ENCODE assay signal across 9 mouse cellular contexts in the genomic region with DNA sequence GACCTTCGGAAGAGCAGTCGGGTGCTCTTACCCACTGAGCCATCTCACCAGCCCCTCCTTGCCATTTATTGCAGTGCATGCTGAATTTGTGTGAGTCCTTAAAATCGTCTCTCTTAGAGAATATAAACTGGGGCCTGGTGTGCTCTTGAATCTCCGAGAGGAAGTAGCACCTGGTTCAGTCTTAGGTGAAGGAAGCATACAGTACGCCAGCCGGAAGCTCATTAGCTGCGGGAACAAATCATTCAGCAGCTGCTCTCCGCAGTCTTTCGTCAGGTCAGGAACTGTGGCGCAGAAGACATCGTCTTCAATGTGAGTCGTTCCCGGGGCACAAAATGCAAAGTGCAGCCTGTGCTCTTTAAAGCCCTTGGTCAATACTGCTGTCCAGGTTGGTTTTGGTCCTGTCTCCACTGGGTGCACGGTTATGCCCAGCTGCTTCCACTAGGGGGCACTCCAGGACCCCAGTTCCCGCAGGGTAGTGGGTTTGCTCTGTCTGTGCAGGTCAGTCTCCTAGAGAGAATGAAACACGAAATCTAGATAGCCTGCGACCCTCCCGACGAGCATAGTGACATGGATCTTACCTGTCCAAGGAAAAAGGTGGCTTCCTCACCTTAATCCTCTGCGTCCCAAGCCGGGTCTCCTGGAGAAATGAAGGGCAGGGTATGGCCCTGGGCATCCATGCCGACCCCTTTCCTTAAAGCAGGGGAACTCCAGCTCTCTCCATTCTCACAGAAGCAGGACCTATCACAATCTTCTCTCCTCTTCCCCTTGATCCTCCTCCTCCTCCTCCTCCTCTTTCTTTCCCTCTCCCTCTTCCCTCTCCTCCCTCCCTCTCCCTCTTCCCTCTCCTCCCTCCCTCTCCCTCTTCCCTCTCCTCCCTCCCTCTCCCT. TPM values are rescaled to one million over a fixed set of nuclear protein-coding genes. Genes with fewer than 3 reads are reported as not detected.
DNase-seq lines count a peak whose midpoint lies in the region; ATAC-seq lines count a peak whose summit lies in the region.
"Had no signal": no experiment of that assay in that cellular context is flagged by ENCODE, and none has a peak within 500 bp of the region (broad histone marks: within the 10 kb centered on the region; RNA-seq: fewer than 3 reads in every experiment).

No protein-coding gene starts in this region.

- no peaks in the 10 kb centered on the region for H3K36me3 ChIP-seq in heart, embryonic 14.5 days (ENCODE audit: control insufficient read depth, insufficient read depth, low read length)
- no peaks in the 10 kb centered on the region for H3K36me3 ChIP-seq in liver, embryonic 12.5 days
- H3K36me3 ChIP-seq in neural tube, embryonic 11.5 days (ENCODE audit: control insufficient read depth, insufficient read depth, low read length): no peaks in the 10 kb centered on the region
- no peaks in the 10 kb centered on the region for H3K36me3 ChIP-seq in stomach, embryonic 16.5 days (ENCODE audit: control insufficient read depth, insufficient read depth, low read length)

- H3K27ac ChIP-seq in heart, embryonic 14.5 days (replicated peaks in 1 of 2; ENCODE audit: control insufficient read depth in 1 of 2, insufficient read depth in 1 of 2, low read depth in 2 of 2, low read length in 2 of 2): no peak overlapping the region
- H3K27ac ChIP-seq in liver, embryonic 12.5 days: no peak overlapping the region; the same call in 1 of the 2 replicates
- H3K27ac ChIP-seq in neural tube, embryonic 11.5 days (ENCODE audit: low read depth, low read length): no peak overlapping the region
- no peak overlapping the region for H3K27ac ChIP-seq in stomach, embryonic 16.5 days (ENCODE audit: low read length)

- no peaks in the 10 kb centered on the region for H3K4me1 ChIP-seq in heart, embryonic 14.5 days (ENCODE audit: control insufficient read depth in 2 of 2, insufficient read depth in 2 of 2, low read length in 2 of 2)
- H3K4me1 ChIP-seq in liver, embryonic 12.5 days: peaks cover 17% of the 10 kb centered on the region
- no peaks in the 10 kb centered on the region for H3K4me1 ChIP-seq in neural tube, embryonic 11.5 days (ENCODE audit: control insufficient read depth, insufficient read depth, low read length)
- H3K4me1 ChIP-seq in stomach, embryonic 16.5 days (ENCODE audit: control insufficient read depth, insufficient read depth, low read length): no peaks in the 10 kb centered on the region

- H3K9me3 ChIP-seq in heart, embryonic 14.5 days (ENCODE audit: control insufficient read depth, low read length): no peaks in the 10 kb centered on the region
- no peaks in the 10 kb centered on the region for H3K9me3 ChIP-seq in liver, embryonic 12.5 days (replicated peaks)
- H3K9me3 ChIP-seq in neural tube, embryonic 11.5 days (ENCODE audit: control insufficient read depth, low read length): no peaks in the 10 kb centered on the region
- H3K9me3 ChIP-seq in stomach, embryonic 16.5 days (replicated peaks; ENCODE audit: control insufficient read depth, low read length): no peaks in the 10 kb centered on the region

- peak overlapping the region; percentile 35; the same call in 1 of the 2 replicates for H3K4me2 ChIP-seq in heart, embryonic 14.5 days (ENCODE audit: low read length)
- H3K4me2 ChIP-seq in liver, embryonic 12.5 days: peak overlapping the region; percentile 55
- 0 out of 2 replicates have a peak overlapping the region, but pooled peaks have one; percentile 6 for H3K4me2 ChIP-seq in neural tube, embryonic 11.5 days (ENCODE audit: low read depth)
- peak overlapping the region; percentile 29; the same call in 1 of the 2 replicates for H3K4me2 ChIP-seq in stomach, embryonic 16.5 days (ENCODE audit: low read depth, low read length)

- 26% methylated on average over 22 of the region's 22 CpGs for WGBS in heart, embryonic 14.5 days
- WGBS in liver, embryonic 12.5 days (ENCODE audit: insufficient replicate concordance): 26% methylated on average over 22 of the region's 22 CpGs
- 28% methylated on average over 22 of the region's 22 CpGs for WGBS in neural tube, embryonic 11.5 days
- 26% methylated on average over 22 of the region's 22 CpGs for WGBS in stomach, embryonic 16.5 days

- DNase-seq in CD4-positive, CD25-positive, alpha-beta regulatory T cell, adult 2 months (ENCODE audit: low read depth, low spot score): peak; percentile 75
- peak; percentile 22 for DNase-seq in brain, embryonic 18.5 days (ENCODE audit: low read depth, low spot score)
- DNase-seq in fibroblast of lung, adult 2 months (ENCODE audit: low read depth): peak; percentile 20
- peak; percentile 87 for DNase-seq in kidney, postnatal 14 days
- peak; percentile 84 for DNase-seq in neural tube, embryonic 11.5 days (ENCODE audit: low spot score)

- no peak overlapping the region for H3K4me3 ChIP-seq in heart, embryonic 14.5 days (ENCODE audit: control insufficient read depth in 1 of 2, insufficient read depth in 1 of 2, low read depth in 1 of 2, low read length in 2 of 2)
- H3K4me3 ChIP-seq in liver, embryonic 12.5 days: 0 out of 2 replicates have a peak overlapping the region, but pooled peaks have one; percentile 2
- no peak overlapping the region for H3K4me3 ChIP-seq in neural tube, embryonic 11.5 days (ENCODE audit: low read depth, low read length)
- H3K4me3 ChIP-seq in stomach, embryonic 16.5 days (replicated peaks; ENCODE audit: low read length): no peak overlapping the region
- H3K4me3 ChIP-seq: erythroblast, embryonic 14.5 days had no signal

- H3K9ac ChIP-seq in heart, embryonic 14.5 days (ENCODE audit: low read length): no peak overlapping the region
- no peak overlapping the region; the same call in 1 of the 2 replicates for H3K9ac ChIP-seq in liver, embryonic 12.5 days
- no peak overlapping the region for H3K9ac ChIP-seq in neural tube, embryonic 11.5 days (ENCODE audit: low read length)
- no peak overlapping the region for H3K9ac ChIP-seq in stomach, embryonic 16.5 days (ENCODE audit: low read length)

- ATAC-seq in heart, embryonic 14.5 days (ENCODE audit: insufficient number of reproducible peaks, insufficient read depth, low FRiP score, low read depth): no peak
- peak; percentile 66 for ATAC-seq in liver, embryonic 12.5 days
- peak; percentile 81; the same call in 1 of the 2 replicates for ATAC-seq in neural tube, embryonic 11.5 days (ENCODE audit: insufficient read depth, low FRiP score, low TSS enrichment)
- ATAC-seq in stomach, embryonic 16.5 days (ENCODE audit: insufficient read depth, low FRiP score): peak; percentile 74

- H3K27me3 ChIP-seq in heart, embryonic 14.5 days (ENCODE audit: control insufficient read depth, insufficient read depth, low read length): no peaks in the 10 kb centered on the region
- H3K27me3 ChIP-seq in liver, embryonic 12.5 days (replicated peaks): 0 out of 2 replicates have a peak, but pooled peaks cover 5% of the 10 kb centered on the region
- no peaks in the 10 kb centered on the region for H3K27me3 ChIP-seq in neural tube, embryonic 11.5 days (ENCODE audit: control insufficient read depth, insufficient read depth, low read length)
- no peaks in the 10 kb centered on the region for H3K27me3 ChIP-seq in stomach, embryonic 16.5 days (ENCODE audit: control insufficient read depth, insufficient read depth, low read length)

RNA-seq across cellular contexts. Expression of gene Efhd1, which starts 18.0 kb away (rescaled TPM):
- polyA plus RNA-seq in heart, embryonic 14.5 days (2014; fragmentation: Nextera tagmentation; extraction: Ambion mirVana): 0.11 TPM in 1 of 2 replicates, not detected in the other
- not detected in 2 replicates for polyA plus RNA-seq in liver, embryonic 12.5 days (2016; fragmentation: Nextera tagmentation; extraction: Ambion mirVana)
- 0.51 and 0.58 TPM in 2 replicates for polyA plus RNA-seq in neural tube, embryonic 11.5 days (2014; fragmentation: Nextera tagmentation; extraction: Ambion mirVana)
- polyA plus RNA-seq in stomach, embryonic 16.5 days (2015; fragmentation: Nextera tagmentation; extraction: Ambion mirVana): 0.46 and 0.54 TPM in 2 replicates
- polyA plus RNA-seq: erythroblast, embryonic 14.5 days had no signal

RNA-seq across cellular contexts. Expression of gene Eif4e2, which starts 32.5 kb away (rescaled TPM):
- polyA plus RNA-seq in heart, embryonic 14.5 days (2014; fragmentation: Nextera tagmentation; extraction: Ambion mirVana): 101 TPM in 2 replicates
- 114 and 117 TPM in 2 replicates for polyA plus RNA-seq in liver, embryonic 12.5 days (2016; fragmentation: Nextera tagmentation; extraction: Ambion mirVana)
- polyA plus RNA-seq in neural tube, embryonic 11.5 days (2014; fragmentation: Nextera tagmentation; extraction: Ambion mirVana): 129 and 135 TPM in 2 replicates
- polyA plus RNA-seq in stomach, embryonic 16.5 days (2015; fragmentation: Nextera tagmentation; extraction: Ambion mirVana): 147 and 150 TPM in 2 replicates

RNA-seq across cellular contexts. Expression of gene Chrng, which starts 41.7 kb away (rescaled TPM):
- polyA plus RNA-seq in heart, embryonic 14.5 days (2014; fragmentation: Nextera tagmentation; extraction: Ambion mirVana): 1.5 and 1.6 TPM in 2 replicates
- 0.52 and 0.54 TPM in 2 replicates for polyA plus RNA-seq in liver, embryonic 12.5 days (2016; fragmentation: Nextera tagmentation; extraction: Ambion mirVana)
- polyA plus RNA-seq in neural tube, embryonic 11.5 days (2014; fragmentation: Nextera tagmentation; extraction: Ambion mirVana): 5.0 TPM in 2 replicates
- polyA plus RNA-seq in stomach, embryonic 16.5 days (2015; fragmentation: Nextera tagmentation; extraction: Ambion mirVana): 0.16 and 5.7 TPM in 2 replicates
- polyA plus RNA-seq: erythroblast, embryonic 14.5 days had no signal

RNA-seq across cellular contexts. Expression of gene Chrnd, which starts 55.8 kb away (rescaled TPM):
- polyA plus RNA-seq in heart, embryonic 14.5 days (2014; fragmentation: Nextera tagmentation; extraction: Ambion mirVana): 0.08 TPM in 1 of 2 replicates, not detected in the other
- polyA plus RNA-seq in liver, embryonic 12.5 days (2016; fragmentation: Nextera tagmentation; extraction: Ambion mirVana): 0.07 TPM in 1 of 2 replicates, not detected in the other
- 0.40 and 0.45 TPM in 2 replicates for polyA plus RNA-seq in neural tube, embryonic 11.5 days (2014; fragmentation: Nextera tagmentation; extraction: Ambion mirVana)
- polyA plus RNA-seq in stomach, embryonic 16.5 days (2015; fragmentation: Nextera tagmentation; extraction: Ambion mirVana): 0.10 and 2.0 TPM in 2 replicates
- polyA plus RNA-seq: erythroblast, embryonic 14.5 days had no signal

Comparison
In these comparisons a context has a peak if more than half of its experiments do, and no peak if none do; other contexts are left out.
1. DNase-seq: peak in every context shown above with its lines; median percentile 87 in kidney, postnatal 14 days; 84 in neural tube, embryonic 11.5 days; 75 in CD4-positive, CD25-positive, alpha-beta regulatory T cell, adult 2 months; 22 in brain, embryonic 18.5 days; 20 in fibroblast of lung, adult 2 months.